Mouse (Mus musculus): ENCODE measurements around the gene Pakap.

Gene Pakap

GRCm38 (mm10) chr4:57837089-57837488, 269.1 kb downstream of the Pakap start:
- in situ Hi-C loops (cut with MboI, MseI), result no loop called here

- in situ Hi-C loops (cut with MboI, MseI), result no loop called here
Observed at GRCm38 (mm10) chr4:57839343-57839742, 271.4 kb downstream of the Pakap start.

GRCm38 (mm10) chr4:57841911-57842310, 273.9 kb downstream of the Pakap start:
- in situ Hi-C loops (cut with MboI, MseI), result no loop called here

- in situ Hi-C loops (cut with MboI, MseI), result no loop called here
Observed at GRCm38 (mm10) chr4:57842472-57843305, 274.7 kb downstream of the Pakap start.

DNA sequence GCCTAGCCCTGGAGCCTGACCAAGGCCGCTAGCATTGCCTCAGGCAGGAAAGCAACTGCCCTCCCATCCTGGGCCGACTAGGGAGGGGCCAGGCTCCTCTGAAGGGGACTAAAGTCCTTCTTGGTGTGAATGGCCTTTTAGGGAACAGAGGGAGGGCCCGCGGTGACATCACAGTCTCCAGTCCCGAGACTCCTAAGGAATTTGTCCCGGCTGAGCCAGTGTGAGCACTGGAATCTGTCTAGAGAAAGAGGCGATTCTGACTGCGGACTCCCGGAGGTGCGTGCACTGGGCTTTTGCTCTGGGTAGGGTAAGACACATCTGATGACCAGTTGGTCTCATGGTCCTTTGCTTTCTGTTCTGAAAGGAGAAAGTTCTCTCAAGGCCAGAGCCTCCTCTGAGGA, 277.1 kb downstream of the Pakap start:
- in situ Hi-C loops (cut with MboI, MseI), result no loop called here

- in situ Hi-C loops (cut with MboI, MseI), result no loop called here
Observed at GRCm38 (mm10) chr4:57845541-57846210, 277.7 kb downstream of the Pakap start.

DNA sequence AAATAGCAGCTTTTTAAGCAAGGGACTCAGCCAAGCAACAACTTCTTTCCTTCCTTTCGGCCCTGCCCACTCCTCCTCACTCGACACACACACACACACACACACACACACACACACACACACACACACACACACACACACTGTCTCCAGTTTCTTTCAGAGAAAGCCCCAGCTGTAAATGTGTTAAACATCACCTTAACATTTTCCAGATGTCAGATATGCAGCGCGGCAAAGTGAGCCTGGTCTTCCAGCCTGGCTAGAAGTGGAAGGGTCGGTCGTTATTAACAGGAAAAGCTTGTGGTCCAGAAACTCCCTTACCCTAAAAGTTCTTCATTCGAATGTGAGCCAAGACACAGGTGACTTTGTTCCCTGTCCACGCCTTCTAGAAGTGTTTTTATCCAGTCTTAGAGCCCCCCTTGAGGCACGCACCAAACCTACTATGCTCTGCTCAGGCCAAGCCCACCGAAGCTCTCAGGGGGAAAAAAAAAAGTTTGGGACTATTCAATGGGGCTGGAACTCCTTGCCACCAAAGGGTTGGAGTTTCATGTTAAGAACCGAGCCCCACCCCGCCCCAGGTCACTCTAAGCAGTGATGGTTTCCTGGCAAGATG, 278.5 kb downstream of the Pakap start:
- in situ Hi-C loops (cut with MboI, MseI), result no loop called here

- in situ Hi-C loops (cut with MboI, MseI), result no loop called here
Observed at GRCm38 (mm10) chr4:57846991-57847422, 279.0 kb downstream of the Pakap start.

- in situ Hi-C loops (cut with MboI, MseI), result no loop called here
Observed at GRCm38 (mm10) chr4:57847676-57848075, 279.7 kb downstream of the Pakap start.

- in situ Hi-C loops (cut with MboI, MseI), result no loop called here
Observed at GRCm38 (mm10) chr4:57849465-57849864, 281.5 kb downstream of the Pakap start.

GRCm38 (mm10) chr4:57851731-57852130, 283.8 kb downstream of the Pakap start:
- in situ Hi-C loops (cut with MboI, MseI), result no loop called here

DNA sequence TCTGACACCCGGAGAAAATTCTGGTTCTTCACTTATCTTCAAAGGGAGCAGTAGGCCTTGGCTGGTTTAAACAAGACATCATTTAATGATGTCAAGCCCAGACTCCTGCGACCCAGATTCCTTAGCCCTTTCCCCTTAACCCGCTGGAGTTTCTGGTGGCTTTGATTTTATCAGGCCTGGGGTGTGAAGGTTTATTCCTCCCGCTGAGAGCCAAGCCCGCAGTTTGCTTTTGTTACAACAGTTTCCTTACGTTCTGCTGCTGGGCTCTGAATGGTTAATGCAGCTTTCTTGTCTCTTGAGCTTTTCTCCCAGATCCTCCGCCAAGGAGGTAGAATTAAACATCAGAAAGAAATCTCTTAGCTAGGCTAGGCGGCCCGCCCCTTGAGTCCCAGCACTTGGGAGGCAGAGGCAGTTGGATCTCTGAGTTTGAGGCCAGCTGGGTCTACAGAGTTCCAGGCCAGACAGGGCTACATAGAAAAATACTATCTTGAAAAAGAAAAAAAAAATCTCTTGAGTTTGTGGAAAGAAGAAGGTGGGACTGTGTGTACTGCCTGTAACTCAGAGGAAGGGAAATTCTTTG, 284.6 kb downstream of the Pakap start:
- in situ Hi-C loops (cut with MboI, MseI), result no loop called here

- in situ Hi-C loops (cut with MboI, MseI), result no loop called here
Observed at GRCm38 (mm10) chr4:57854181-57854580, 286.2 kb downstream of the Pakap start.

GRCm38 (mm10) chr4:57855281-57855941, 287.4 kb downstream of the Pakap start:
- in situ Hi-C loops (cut with MboI, MseI), result no loop called here

DNA sequence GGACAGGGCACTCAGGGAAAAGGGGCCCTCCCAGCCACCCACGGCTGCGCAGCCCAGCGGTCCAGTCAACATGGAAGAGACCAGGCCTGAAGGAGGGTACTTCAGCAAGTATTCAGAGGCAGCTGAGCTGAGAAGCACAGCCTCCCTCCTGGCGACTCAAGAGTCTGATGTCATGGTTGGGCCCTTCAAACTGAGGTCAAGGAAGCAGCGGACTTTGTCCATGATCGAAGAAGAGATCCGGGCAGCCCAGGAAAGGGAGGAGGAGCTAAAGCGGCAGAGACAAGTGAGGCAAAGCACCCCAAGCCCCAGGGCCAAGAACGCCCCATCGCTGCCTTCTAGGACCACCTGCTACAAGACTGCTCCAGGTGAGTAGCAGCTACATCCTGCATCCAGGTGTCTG, 288.7 kb downstream of the Pakap start:
- in situ Hi-C loops (cut with MboI, MseI), result no loop called here

GRCm38 (mm10) chr4:57860204-57860611, 292.2 kb downstream of the Pakap start:
- in situ Hi-C loops (cut with MboI, MseI), result no loop called here

GRCm38 (mm10) chr4:57861166-57861565, 293.2 kb downstream of the Pakap start:
- in situ Hi-C loops (cut with MboI, MseI), result no loop called here

DNA sequence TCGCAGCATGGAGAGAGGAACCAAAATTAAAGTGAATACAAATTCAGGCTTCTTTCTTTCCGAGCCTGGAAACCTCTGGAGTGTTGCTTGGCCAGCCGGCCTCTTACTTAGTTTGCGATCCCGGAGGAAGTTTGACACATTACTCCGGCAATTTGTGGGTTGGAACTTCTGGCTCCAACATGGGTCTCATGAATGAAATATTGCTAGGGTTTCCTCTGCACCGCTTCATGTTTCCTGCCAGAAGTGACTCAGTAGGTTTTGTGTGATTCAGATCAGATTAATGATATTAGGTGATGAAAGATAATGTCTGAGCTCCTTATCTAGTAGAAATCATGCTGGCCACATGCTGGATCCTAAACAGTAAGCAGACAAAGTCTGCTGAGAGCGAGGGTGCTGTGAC, 293.9 kb downstream of the Pakap start:
- in situ Hi-C loops (cut with MboI, MseI), result no loop called here

GRCm38 (mm10) chr4:57862269-57862986, 294.4 kb downstream of the Pakap start:
- in situ Hi-C loops (cut with MboI, MseI), result no loop called here

DNA sequence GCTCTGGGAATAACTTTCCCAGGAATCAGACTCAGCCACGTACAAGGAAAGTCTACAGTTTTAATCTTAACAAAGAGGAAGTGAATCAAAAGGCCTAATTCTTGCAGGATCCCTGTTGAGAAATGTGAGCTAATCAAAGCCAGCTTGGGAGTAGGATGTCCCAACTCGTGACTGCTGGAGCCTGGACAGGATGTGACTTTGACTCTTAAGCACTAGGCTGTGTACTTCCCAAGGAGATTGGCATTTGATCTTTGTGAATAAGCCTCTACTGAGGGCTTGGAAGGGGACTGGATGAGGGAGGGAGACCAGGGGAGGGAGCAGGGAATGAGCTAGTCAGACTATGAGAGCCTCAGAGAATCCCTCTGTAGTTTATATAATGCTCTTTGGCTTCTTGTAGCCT, 298.1 kb downstream of the Pakap start:
- in situ Hi-C loops (cut with MboI, MseI), result no loop called here

DNA sequence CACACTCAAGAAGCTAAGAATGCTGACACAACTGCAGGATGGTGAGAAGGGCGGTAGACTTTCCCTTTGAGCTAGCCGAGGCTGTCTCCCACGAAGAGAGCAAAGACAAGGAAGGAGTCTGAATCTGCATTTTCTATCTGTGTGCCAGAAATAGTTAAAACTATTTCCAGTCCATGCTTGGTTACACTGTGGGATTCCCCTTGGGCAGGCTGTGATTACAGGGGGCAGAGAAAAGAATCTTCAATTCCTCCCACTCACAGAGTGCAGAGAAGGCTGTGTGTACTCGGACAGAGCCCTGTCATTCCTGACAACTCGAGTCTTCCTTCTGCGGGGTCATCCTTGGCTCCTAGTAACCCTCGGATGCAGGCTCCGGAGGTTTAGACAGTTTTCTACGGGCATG, 299.0 kb downstream of the Pakap start:
- in situ Hi-C loops (cut with MboI, MseI), result no loop called here

Measured in regulatory T cell (primary cell).